Mouse (Mus musculus): ENCODE measurements around the gene Fam19a1.

Gene Fam19a1

GRCm38 (mm10) chr6:96369544-96369943 lies 256.6 kb downstream of the Fam19a1 start:
- no peaks in the 10 kb centered on the region for H3K36me3 ChIP-seq (ENCODE audit: insufficient read depth, low read length)
- H3K4me1 ChIP-seq (replicated peaks; ENCODE audit: low read depth, low read length): no peaks in the 10 kb centered on the region
- H3K9me3 ChIP-seq (ENCODE audit: low read length): peaks cover 6% of the 10 kb centered on the region
- H3K4me3 ChIP-seq (replicated peaks; ENCODE audit: low read length): no peak overlapping the region
- TF ChIP-seq POU5F1 (IDR thresholded peaks at IDR 0.05; ENCODE audit: borderline replicate concordance, low read length): no peak
- no peak for TF ChIP-seq NANOG (IDR thresholded peaks at IDR 0.05; ENCODE audit: borderline replicate concordance, low read length)
- no peak for TF ChIP-seq CTCF (conservative IDR thresholded peaks at IDR 0.05; ENCODE audit: low read length)
- H3K27me3 ChIP-seq (ENCODE audit: insufficient read depth, low read length): no peaks in the 10 kb centered on the region

GRCm38 (mm10) chr6:96372848-96373247 lies 259.9 kb downstream of the Fam19a1 start:
- H3K36me3 ChIP-seq (ENCODE audit: insufficient read depth, low read length): no peaks in the 10 kb centered on the region
- H3K4me1 ChIP-seq (replicated peaks; ENCODE audit: low read depth, low read length): no peaks in the 10 kb centered on the region
- TF ChIP-seq CTCF (conservative IDR thresholded peaks at IDR 0.05; ENCODE audit: low read length) (no peak), NANOG (IDR thresholded peaks at IDR 0.05; ENCODE audit: borderline replicate concordance, low read length) (no peak), POU5F1 (IDR thresholded peaks at IDR 0.05; ENCODE audit: borderline replicate concordance, low read length) (no peak)
- H3K4me3 ChIP-seq (replicated peaks; ENCODE audit: low read length): no peak overlapping the region
- no peaks in the 10 kb centered on the region for H3K27me3 ChIP-seq (ENCODE audit: insufficient read depth, low read length)
- H3K9me3 ChIP-seq (ENCODE audit: low read length): no peaks in the 10 kb centered on the region

GRCm38 (mm10) chr6:96373274-96373673 lies 260.3 kb downstream of the Fam19a1 start:
- H3K9me3 ChIP-seq (ENCODE audit: low read length): no peaks in the 10 kb centered on the region
- no peak overlapping the region for H3K4me3 ChIP-seq (replicated peaks; ENCODE audit: low read length)
- TF ChIP-seq NANOG (IDR thresholded peaks at IDR 0.05; ENCODE audit: borderline replicate concordance, low read length): no peak
- no peak for TF ChIP-seq CTCF (conservative IDR thresholded peaks at IDR 0.05; ENCODE audit: low read length)
- no peak for TF ChIP-seq POU5F1 (IDR thresholded peaks at IDR 0.05; ENCODE audit: borderline replicate concordance, low read length)
- no peaks in the 10 kb centered on the region for H3K27me3 ChIP-seq (ENCODE audit: insufficient read depth, low read length)
- H3K4me1 ChIP-seq (replicated peaks; ENCODE audit: low read depth, low read length): no peaks in the 10 kb centered on the region
- H3K36me3 ChIP-seq (ENCODE audit: insufficient read depth, low read length): no peaks in the 10 kb centered on the region

GRCm38 (mm10) chr6:96376773-96377172 lies 263.8 kb downstream of the Fam19a1 start:
- TF ChIP-seq POU5F1 (IDR thresholded peaks at IDR 0.05; ENCODE audit: borderline replicate concordance, low read length): no peak
- TF ChIP-seq CTCF (conservative IDR thresholded peaks at IDR 0.05; ENCODE audit: low read length): no peak
- TF ChIP-seq NANOG (IDR thresholded peaks at IDR 0.05; ENCODE audit: borderline replicate concordance, low read length): no peak

GRCm38 (mm10) chr6:96379229-96379628 lies 266.3 kb downstream of the Fam19a1 start:
- Histone ChIP-seq H3K36me3 (ENCODE audit: insufficient read depth, low read length) (no peaks in the 10 kb centered on the region), H3K4me1 (replicated peaks; ENCODE audit: low read depth, low read length) (0 out of 2 replicates have a peak, but pooled peaks cover 1% of the 10 kb centered on the region), H3K4me3 (replicated peaks; ENCODE audit: low read length) (no peak overlapping the region), H3K27me3 (ENCODE audit: insufficient read depth, low read length) (no peaks in the 10 kb centered on the region), H3K9me3 (ENCODE audit: low read length) (no peaks in the 10 kb centered on the region)
- TF ChIP-seq POU5F1 (IDR thresholded peaks at IDR 0.05; ENCODE audit: borderline replicate concordance, low read length) (no peak), CTCF (conservative IDR thresholded peaks at IDR 0.05; ENCODE audit: low read length) (no peak), NANOG (IDR thresholded peaks at IDR 0.05; ENCODE audit: borderline replicate concordance, low read length) (no peak)

More at GRCm38 (mm10) chr6:96376773-96377172, 263.8 kb downstream of the Fam19a1 start:
- H3K9me3 ChIP-seq (ENCODE audit: low read length): no peaks in the 10 kb centered on the region
- H3K27me3 ChIP-seq (ENCODE audit: insufficient read depth, low read length): no peaks in the 10 kb centered on the region
- no peak overlapping the region for H3K4me3 ChIP-seq (replicated peaks; ENCODE audit: low read length)
- H3K36me3 ChIP-seq (ENCODE audit: insufficient read depth, low read length): no peaks in the 10 kb centered on the region
- no peaks in the 10 kb centered on the region for H3K4me1 ChIP-seq (replicated peaks; ENCODE audit: low read depth, low read length)

- Histone ChIP-seq H3K36me3 (ENCODE audit: insufficient read depth, low read length) (no peaks in the 10 kb centered on the region), H3K4me1 (replicated peaks; ENCODE audit: low read depth, low read length) (peaks cover 8% of the 10 kb centered on the region; the same call in 1 of the 2 replicates), H3K27me3 (ENCODE audit: insufficient read depth, low read length) (no peaks in the 10 kb centered on the region), H3K9me3 (ENCODE audit: low read length) (no peaks in the 10 kb centered on the region), H3K4me3 (replicated peaks; ENCODE audit: low read length) (no peak overlapping the region)
- TF ChIP-seq POU5F1 (IDR thresholded peaks at IDR 0.05; ENCODE audit: borderline replicate concordance, low read length) (no peak), NANOG (IDR thresholded peaks at IDR 0.05; ENCODE audit: borderline replicate concordance, low read length) (no peak), CTCF (conservative IDR thresholded peaks at IDR 0.05; ENCODE audit: low read length) (no peak)
Observed at GRCm38 (mm10) chr6:96384441-96384840, 271.5 kb downstream of the Fam19a1 start.

GRCm38 (mm10) chr6:96418866-96419265 lies 305.9 kb downstream of the Fam19a1 start:
- Histone ChIP-seq H3K36me3 (ENCODE audit: insufficient read depth, low read length) (no peaks in the 10 kb centered on the region), H3K4me1 (replicated peaks; ENCODE audit: low read depth, low read length) (no peaks in the 10 kb centered on the region), H3K27me3 (ENCODE audit: insufficient read depth, low read length) (no peaks in the 10 kb centered on the region), H3K9me3 (ENCODE audit: low read length) (0 out of 2 replicates have a peak, but pooled peaks cover 4% of the 10 kb centered on the region), H3K4me3 (replicated peaks; ENCODE audit: low read length) (no peak overlapping the region)
- TF ChIP-seq NANOG (IDR thresholded peaks at IDR 0.05; ENCODE audit: borderline replicate concordance, low read length): no peak
- no peak for TF ChIP-seq POU5F1 (IDR thresholded peaks at IDR 0.05; ENCODE audit: borderline replicate concordance, low read length)
- no peak for TF ChIP-seq CTCF (conservative IDR thresholded peaks at IDR 0.05; ENCODE audit: low read length)

- H3K4me3 ChIP-seq (replicated peaks; ENCODE audit: low read length): no peak overlapping the region
- H3K27me3 ChIP-seq (ENCODE audit: insufficient read depth, low read length): no peaks in the 10 kb centered on the region
- no peaks in the 10 kb centered on the region for H3K4me1 ChIP-seq (replicated peaks; ENCODE audit: low read depth, low read length)
- H3K9me3 ChIP-seq (ENCODE audit: low read length): 0 out of 2 replicates have a peak, but pooled peaks cover 4% of the 10 kb centered on the region
- H3K36me3 ChIP-seq (ENCODE audit: insufficient read depth, low read length): no peaks in the 10 kb centered on the region
- TF ChIP-seq POU5F1 (IDR thresholded peaks at IDR 0.05; ENCODE audit: borderline replicate concordance, low read length): no peak
- no peak for TF ChIP-seq CTCF (conservative IDR thresholded peaks at IDR 0.05; ENCODE audit: low read length)
- no peak for TF ChIP-seq NANOG (IDR thresholded peaks at IDR 0.05; ENCODE audit: borderline replicate concordance, low read length)
Observed at GRCm38 (mm10) chr6:96419704-96420382, 306.9 kb downstream of the Fam19a1 start.
